Mouse (Mus musculus): Measurements from ENCODE around the gene Prkcq. TPM values are rescaled to one million over a fixed set of nuclear protein-coding genes. Genes with fewer than 3 reads are reported as not detected.

Prkcq gene
- polyA plus RNA-seq, 1 experiment, result 180 TPM

DNA sequence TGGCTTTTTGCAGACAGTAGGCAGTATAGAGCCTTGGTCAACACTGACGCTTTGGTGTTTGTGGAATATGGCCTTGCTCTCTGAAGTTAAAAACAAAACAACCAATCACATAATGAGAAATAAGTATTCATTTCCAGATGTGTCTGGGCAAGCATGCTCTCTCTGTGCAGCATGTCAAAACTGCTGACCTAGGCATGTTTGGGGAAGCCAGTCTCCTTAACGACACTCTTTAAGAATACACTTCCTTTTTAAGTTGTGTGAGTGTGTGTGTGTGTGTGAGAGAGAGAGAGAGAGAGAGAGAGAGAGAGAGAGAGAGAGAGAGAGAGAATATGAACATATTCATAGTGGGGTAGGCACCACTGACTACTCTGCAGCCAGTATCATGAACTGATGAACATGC, 108.3 kb downstream of the Prkcq start:
- Histone ChIP-seq H3K27ac (ENCODE audit: control insufficient read depth, insufficient read depth, low read depth, low read length) (no peak overlapping the region), H3K4me1 (ENCODE audit: control insufficient read depth, insufficient read depth, low read length) (no peaks in the 10 kb centered on the region), H3K27me3 (ENCODE audit: control insufficient read depth, insufficient read depth, low read length) (no peaks in the 10 kb centered on the region), H3K36me3 (ENCODE audit: control insufficient read depth, insufficient read depth, low read length) (no peaks in the 10 kb centered on the region), H3K4me3 (ENCODE audit: control insufficient read depth, low read depth, low read length) (no peak overlapping the region)
- no peak for TF ChIP-seq CTCF (IDR thresholded peaks at IDR 0.05; ENCODE audit: control insufficient read depth, insufficient read depth, insufficient replicate concordance, low read depth, low read length)
- no peak for TF ChIP-seq POLR2A (IDR thresholded peaks at IDR 0.05; ENCODE audit: control insufficient read depth, low read depth, low read length)

DNA sequence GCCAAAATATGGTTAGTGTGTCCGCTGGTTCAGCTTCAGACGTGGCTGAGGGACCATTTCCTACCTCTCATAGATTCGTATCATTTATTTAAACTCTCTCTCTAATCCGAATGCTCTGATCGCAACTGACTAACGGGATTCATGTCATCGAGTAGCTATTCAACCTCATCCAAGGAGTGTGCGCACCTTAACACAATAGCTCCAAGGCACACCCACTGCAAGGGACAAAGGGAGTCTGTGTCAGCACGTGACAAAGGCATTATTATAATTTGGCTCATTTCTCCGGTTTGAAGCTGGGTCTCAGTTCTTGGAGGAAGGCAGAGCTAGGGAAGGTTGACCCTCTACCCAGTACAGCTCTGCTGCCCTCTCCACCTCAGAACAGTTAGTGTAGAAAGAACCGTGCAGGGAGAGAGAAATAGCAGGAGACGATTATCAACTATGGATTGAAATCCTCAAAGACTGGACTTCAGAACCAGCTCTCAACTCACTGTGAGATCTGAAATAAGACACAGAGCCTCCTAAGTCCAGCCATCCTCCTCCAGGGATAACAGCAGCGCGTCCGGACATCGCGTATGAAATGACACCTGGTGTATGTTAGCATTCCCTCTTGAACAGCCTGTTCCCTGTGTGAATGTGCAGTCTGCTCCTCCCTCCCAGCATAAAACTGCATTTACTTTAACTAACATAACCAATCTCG, 116.1 kb downstream of the Prkcq start:
- H3K4me1 ChIP-seq (ENCODE audit: control insufficient read depth, insufficient read depth, low read length), result 0 out of 2 replicates have a peak, but pooled peaks cover 2% of the 10 kb centered on the region
- no peak for TF ChIP-seq POLR2A (IDR thresholded peaks at IDR 0.05; ENCODE audit: control insufficient read depth, low read depth, low read length)
- no peak for TF ChIP-seq CTCF (IDR thresholded peaks at IDR 0.05; ENCODE audit: control insufficient read depth, insufficient read depth, insufficient replicate concordance, low read depth, low read length)
- H3K27me3 ChIP-seq (ENCODE audit: control insufficient read depth, insufficient read depth, low read length), result no peaks in the 10 kb centered on the region
- H3K27ac ChIP-seq (ENCODE audit: control insufficient read depth, insufficient read depth, low read depth, low read length), result no peak overlapping the region
- H3K4me3 ChIP-seq (ENCODE audit: control insufficient read depth, low read depth, low read length), result peak overlapping the region; percentile 25; the same call in 1 of the 2 replicates
- no peaks in the 10 kb centered on the region for H3K36me3 ChIP-seq (ENCODE audit: control insufficient read depth, insufficient read depth, low read length)

DNA sequence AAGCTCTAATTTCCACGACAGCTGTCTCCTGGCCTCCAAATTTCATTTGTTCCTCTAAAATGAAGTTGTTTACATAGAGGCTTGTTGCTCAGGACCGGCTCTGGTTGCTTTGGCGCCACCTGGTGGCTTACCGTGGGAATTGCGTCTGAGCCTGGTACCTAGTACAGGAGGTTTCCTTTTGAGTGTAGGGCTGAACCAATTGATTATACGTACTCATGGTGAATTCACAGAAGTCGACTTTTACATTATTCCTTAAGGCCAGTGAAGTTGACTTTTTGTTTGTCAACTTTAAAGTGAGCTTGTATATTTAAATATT, 116.6 kb downstream of the Prkcq start:
- TF ChIP-seq CTCF (IDR thresholded peaks at IDR 0.05; ENCODE audit: control insufficient read depth, insufficient read depth, insufficient replicate concordance, low read depth, low read length), result peak; percentile 96
- no peak for TF ChIP-seq POLR2A (IDR thresholded peaks at IDR 0.05; ENCODE audit: control insufficient read depth, low read depth, low read length)
- Histone ChIP-seq H3K4me1 (ENCODE audit: control insufficient read depth, insufficient read depth, low read length) (0 out of 2 replicates have a peak, but pooled peaks cover 2% of the 10 kb centered on the region), H3K27me3 (ENCODE audit: control insufficient read depth, insufficient read depth, low read length) (no peaks in the 10 kb centered on the region), H3K27ac (ENCODE audit: control insufficient read depth, insufficient read depth, low read depth, low read length) (no peak overlapping the region), H3K36me3 (ENCODE audit: control insufficient read depth, insufficient read depth, low read length) (no peaks in the 10 kb centered on the region), H3K4me3 (ENCODE audit: control insufficient read depth, low read depth, low read length) (peak overlapping the region; percentile 25; the same call in 1 of the 2 replicates)

DNA sequence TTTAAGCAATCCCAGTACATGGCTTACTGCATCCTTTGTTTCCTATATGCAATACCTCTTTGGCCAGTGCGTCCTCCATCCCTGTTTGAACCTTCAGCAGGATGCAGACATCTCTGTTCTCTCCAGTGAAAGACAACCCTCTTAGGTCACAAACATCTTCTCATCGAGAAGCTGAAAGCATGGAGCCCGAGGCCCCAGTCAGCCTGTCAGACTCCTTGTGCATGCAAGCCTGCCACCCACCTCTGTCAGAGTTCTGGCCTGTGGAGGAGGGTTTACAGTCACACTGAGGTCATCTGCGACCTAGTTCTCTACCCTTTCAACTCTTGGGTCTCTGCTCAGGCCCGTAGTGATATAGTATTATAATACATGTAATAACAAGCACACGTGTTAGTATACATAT, 119.0 kb downstream of the Prkcq start:
- H3K4me3 ChIP-seq (ENCODE audit: control insufficient read depth, low read depth, low read length), result no peak overlapping the region
- TF ChIP-seq POLR2A (IDR thresholded peaks at IDR 0.05; ENCODE audit: control insufficient read depth, low read depth, low read length) (no peak), CTCF (IDR thresholded peaks at IDR 0.05; ENCODE audit: control insufficient read depth, insufficient read depth, insufficient replicate concordance, low read depth, low read length) (no peak)
- H3K36me3 ChIP-seq (ENCODE audit: control insufficient read depth, insufficient read depth, low read length), result no peaks in the 10 kb centered on the region
- 0 out of 2 replicates have a peak, but pooled peaks cover 2% of the 10 kb centered on the region for H3K4me1 ChIP-seq (ENCODE audit: control insufficient read depth, insufficient read depth, low read length)
- no peaks in the 10 kb centered on the region for H3K27me3 ChIP-seq (ENCODE audit: control insufficient read depth, insufficient read depth, low read length)
- no peak overlapping the region for H3K27ac ChIP-seq (ENCODE audit: control insufficient read depth, insufficient read depth, low read depth, low read length)

DNA sequence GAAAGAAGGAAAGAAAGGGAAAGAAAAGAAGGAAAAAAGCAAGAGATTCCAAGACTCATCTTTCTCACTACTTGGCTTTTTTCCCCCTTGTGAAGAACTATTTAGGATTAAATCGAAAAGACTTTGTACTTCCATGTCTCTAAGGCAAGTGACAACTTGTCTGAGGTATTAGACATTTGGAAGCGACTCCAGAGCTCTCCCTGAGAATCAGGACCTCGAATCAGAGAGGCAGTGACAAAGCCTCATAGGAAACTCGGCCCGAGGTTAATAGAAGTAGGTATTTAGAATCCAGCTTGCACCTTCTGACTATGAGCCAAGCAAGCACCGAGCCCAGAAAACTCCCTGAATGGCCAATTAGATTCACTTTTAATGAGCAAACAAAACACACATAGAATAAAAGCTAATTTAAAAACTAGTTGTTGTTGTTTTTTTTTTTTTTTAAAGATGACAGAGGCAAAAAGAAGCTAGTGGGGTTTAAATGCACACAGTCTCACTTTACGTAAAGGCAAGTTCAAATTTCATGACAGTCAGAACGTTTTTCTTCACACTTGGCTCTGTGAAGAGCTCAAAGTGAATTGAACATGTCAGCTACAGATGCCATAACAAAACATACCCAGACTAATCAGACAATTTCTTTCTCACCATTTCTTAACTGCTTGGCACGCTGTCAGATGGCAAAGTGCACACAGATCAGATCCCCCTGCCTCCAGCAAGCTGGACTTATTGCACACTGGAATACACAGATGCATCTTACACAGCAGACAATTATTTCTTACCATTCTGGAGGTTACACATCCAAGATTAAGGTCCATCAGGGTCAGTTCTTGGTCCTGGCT, 119.9 kb downstream of the Prkcq start:
- Histone ChIP-seq H3K27ac (ENCODE audit: control insufficient read depth, insufficient read depth, low read depth, low read length) (no peak overlapping the region), H3K4me1 (ENCODE audit: control insufficient read depth, insufficient read depth, low read length) (0 out of 2 replicates have a peak, but pooled peaks cover 2% of the 10 kb centered on the region), H3K27me3 (ENCODE audit: control insufficient read depth, insufficient read depth, low read length) (no peaks in the 10 kb centered on the region), H3K36me3 (ENCODE audit: control insufficient read depth, insufficient read depth, low read length) (no peaks in the 10 kb centered on the region), H3K4me3 (ENCODE audit: control insufficient read depth, low read depth, low read length) (no peak overlapping the region)
- TF ChIP-seq CTCF (IDR thresholded peaks at IDR 0.05; ENCODE audit: control insufficient read depth, insufficient read depth, insufficient replicate concordance, low read depth, low read length) (no peak), POLR2A (IDR thresholded peaks at IDR 0.05; ENCODE audit: control insufficient read depth, low read depth, low read length) (no peak)

DNA sequence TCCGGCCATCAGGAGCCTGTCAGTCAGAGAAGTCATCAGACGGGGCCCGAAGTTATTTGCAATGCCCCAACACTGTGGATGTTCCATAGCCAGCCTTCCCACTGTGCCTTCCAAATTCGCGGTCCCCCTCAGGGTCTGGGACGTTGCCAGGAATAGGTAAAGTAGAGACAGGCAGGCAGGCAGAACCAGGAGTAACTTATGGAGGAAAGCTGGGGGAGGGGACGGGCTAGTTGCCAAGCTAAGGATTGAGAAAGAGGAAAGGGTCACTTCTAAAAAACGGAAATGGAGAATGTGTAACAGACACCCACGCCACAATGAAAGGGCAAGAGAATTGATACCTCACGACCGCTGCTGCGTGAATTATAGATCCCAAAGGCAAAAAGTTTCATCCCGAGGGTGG, 121.2 kb downstream of the Prkcq start:
- TF ChIP-seq CTCF (IDR thresholded peaks at IDR 0.05; ENCODE audit: control insufficient read depth, insufficient read depth, insufficient replicate concordance, low read depth, low read length) (no peak), POLR2A (IDR thresholded peaks at IDR 0.05; ENCODE audit: control insufficient read depth, low read depth, low read length) (no peak)
- Histone ChIP-seq H3K36me3 (ENCODE audit: control insufficient read depth, insufficient read depth, low read length) (no peaks in the 10 kb centered on the region), H3K4me1 (ENCODE audit: control insufficient read depth, insufficient read depth, low read length) (0 out of 2 replicates have a peak, but pooled peaks cover under 1% of the 10 kb centered on the region), H3K27ac (ENCODE audit: control insufficient read depth, insufficient read depth, low read depth, low read length) (no peak overlapping the region), H3K27me3 (ENCODE audit: control insufficient read depth, insufficient read depth, low read length) (no peaks in the 10 kb centered on the region), H3K4me3 (ENCODE audit: control insufficient read depth, low read depth, low read length) (0 out of 2 replicates have a peak overlapping the region, but pooled peaks have one; percentile 18)

DNA sequence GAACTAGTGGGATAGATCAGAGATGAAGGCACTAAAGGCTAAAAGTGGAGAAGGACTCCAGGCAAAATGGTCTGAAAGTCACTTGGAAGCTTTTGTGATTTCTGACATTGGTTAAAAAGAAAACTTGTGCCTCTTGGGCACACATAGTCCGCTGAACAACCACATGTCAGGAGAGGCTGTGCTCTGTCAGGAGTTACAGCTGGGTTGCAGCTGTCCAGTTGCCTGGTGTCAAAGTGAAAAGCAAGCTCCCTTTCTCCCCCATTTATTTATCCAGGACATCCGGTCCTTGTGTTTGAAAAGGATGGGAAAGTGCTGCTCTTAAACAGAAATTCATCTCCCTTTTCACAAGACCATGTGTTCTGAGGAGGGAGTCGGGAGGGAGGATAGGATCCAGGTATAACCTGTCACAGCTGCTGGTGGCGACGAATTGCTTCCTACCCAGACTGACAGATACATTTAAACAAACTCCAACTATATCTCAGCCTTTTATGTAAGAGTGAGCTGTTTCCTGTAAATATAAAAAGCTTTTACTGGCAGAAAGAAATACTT, 122.8 kb downstream of the Prkcq start:
- Histone ChIP-seq H3K36me3 (ENCODE audit: control insufficient read depth, insufficient read depth, low read length) (no peaks in the 10 kb centered on the region), H3K4me3 (ENCODE audit: control insufficient read depth, low read depth, low read length) (no peak overlapping the region), H3K27ac (ENCODE audit: control insufficient read depth, insufficient read depth, low read depth, low read length) (no peak overlapping the region), H3K4me1 (ENCODE audit: control insufficient read depth, insufficient read depth, low read length) (no peaks in the 10 kb centered on the region), H3K27me3 (ENCODE audit: control insufficient read depth, insufficient read depth, low read length) (no peaks in the 10 kb centered on the region)
- TF ChIP-seq POLR2A (IDR thresholded peaks at IDR 0.05; ENCODE audit: control insufficient read depth, low read depth, low read length), result no peak
- no peak for TF ChIP-seq CTCF (IDR thresholded peaks at IDR 0.05; ENCODE audit: control insufficient read depth, insufficient read depth, insufficient replicate concordance, low read depth, low read length)
